ENCODE assay signal across 26 mouse cellular contexts in the genomic region with DNA sequence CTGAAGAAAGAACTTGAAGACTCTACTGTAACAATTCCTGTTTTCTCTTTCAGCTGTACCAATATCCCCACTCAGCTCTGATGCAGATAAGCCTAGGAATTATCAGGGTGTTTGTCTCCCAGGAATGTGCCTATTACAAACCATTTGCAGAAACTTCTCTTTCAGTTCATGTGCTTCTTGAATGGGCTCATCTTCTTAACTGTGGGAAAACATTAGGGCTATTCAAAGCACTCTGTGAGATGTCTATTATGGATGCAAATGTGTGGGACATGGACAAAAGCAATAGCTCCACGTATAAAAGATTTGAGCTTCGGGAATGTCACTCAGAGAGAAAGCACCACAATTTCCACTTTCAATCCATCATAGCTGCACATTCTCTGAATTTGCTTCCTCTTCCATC.
DNase-seq lines count a peak whose midpoint lies in the region; ATAC-seq and TF ChIP-seq lines count a peak whose summit lies in the region.
"Had no signal": no experiment of that assay in that cellular context is flagged by ENCODE, and none has a peak within 500 bp of the region (broad histone marks: within the 10 kb centered on the region; RNA-seq: fewer than 3 reads in every experiment).

No protein-coding gene starts in this region.

- H3K27ac ChIP-seq in forebrain, embryonic 14.5 days (ENCODE audit: low read depth, low read length) = no peak overlapping the region
- no peak overlapping the region for H3K27ac ChIP-seq in forebrain, embryonic 10.5 days
- H3K27ac ChIP-seq: embryonic facial prominence, embryonic 13.5 days; embryonic facial prominence, embryonic 15.5 days; forebrain, embryonic 12.5 days; forebrain, embryonic 15.5 days had no signal

- no peak overlapping the region for H3K4me3 ChIP-seq in forebrain, embryonic 14.5 days (ENCODE audit: low read depth, low read length)
- no peak overlapping the region for H3K4me3 ChIP-seq in forebrain, embryonic 10.5 days
- H3K4me3 ChIP-seq: embryonic facial prominence, embryonic 13.5 days; embryonic facial prominence, embryonic 15.5 days; erythroblast, embryonic 14.5 days; forebrain, embryonic 12.5 days; forebrain, embryonic 15.5 days had no signal

- TF ChIP-seq CTCF in brain, embryonic 14.5 days (IDR thresholded peaks at IDR 0.05; ENCODE audit: borderline replicate concordance, extremely low read depth, insufficient read depth, insufficient read length) = no peak

- peak; percentile 24 for DNase-seq in forebrain, embryonic 14.5 days (ENCODE audit: low spot score)
- no peak for DNase-seq in forebrain, embryonic 10.5 days (ENCODE audit: extremely low spot score, low spot score)
- DNase-seq in frontal cortex, postnatal 14 days (ENCODE audit: low spot score in 2 of 2) = no peak
- DNase-seq in brain, embryonic 14.5 days (ENCODE audit: low read depth) = peak; percentile 51
- DNase-seq: adrenal gland, adult 8-10 months; adrenal gland, postnatal 14 days; adrenal gland, postnatal 36 days; B cell, adult 2 months; cerebellum, adult 11 months; cerebellum, adult 18-20 months; cerebellum, adult 8-10 months; cerebellum, adult 9-11 months; cerebellum, postnatal 14 days; cerebellum, postnatal 36 days; embryo, embryonic 11 days had no signal

- 47% methylated on average over 2 of the region's 2 CpGs for WGBS in forebrain, embryonic 14.5 days
- 75% methylated on average over 2 of the region's 2 CpGs for WGBS in forebrain, embryonic 10.5 days

- H3K9ac ChIP-seq in forebrain, embryonic 14.5 days (ENCODE audit: low read length) = no peak overlapping the region
- H3K9ac ChIP-seq: embryonic facial prominence, embryonic 13.5 days; embryonic facial prominence, embryonic 15.5 days; forebrain, embryonic 12.5 days; forebrain, embryonic 15.5 days had no signal

- no peaks in the 10 kb centered on the region for H3K9me3 ChIP-seq in forebrain, embryonic 14.5 days (replicated peaks; ENCODE audit: control insufficient read depth, low read length)
- H3K9me3 ChIP-seq in forebrain, embryonic 10.5 days = no peaks in the 10 kb centered on the region
- H3K9me3 ChIP-seq: embryonic facial prominence, embryonic 13.5 days; embryonic facial prominence, embryonic 15.5 days; forebrain, embryonic 12.5 days; forebrain, embryonic 15.5 days; G1E had no signal

- no peaks in the 10 kb centered on the region for H3K36me3 ChIP-seq in forebrain, embryonic 14.5 days (ENCODE audit: control insufficient read depth, insufficient read depth, low read length)
- H3K36me3 ChIP-seq in forebrain, embryonic 10.5 days (replicated peaks) = no peaks in the 10 kb centered on the region
- H3K36me3 ChIP-seq: embryonic facial prominence, embryonic 13.5 days; embryonic facial prominence, embryonic 15.5 days; forebrain, embryonic 12.5 days; forebrain, embryonic 15.5 days; G1E had no signal

- no peaks in the 10 kb centered on the region for H3K27me3 ChIP-seq in forebrain, embryonic 14.5 days (replicated peaks; ENCODE audit: control insufficient read depth, insufficient read depth, low read length)
- H3K27me3 ChIP-seq in forebrain, embryonic 10.5 days (ENCODE audit: poor library complexity, severe bottlenecking) = no peaks in the 10 kb centered on the region
- H3K27me3 ChIP-seq: CH12.LX; embryonic facial prominence, embryonic 13.5 days; embryonic facial prominence, embryonic 15.5 days; forebrain, embryonic 12.5 days; forebrain, embryonic 15.5 days had no signal

- no peak overlapping the region for H3K4me2 ChIP-seq in forebrain, embryonic 14.5 days (ENCODE audit: low read length)
- H3K4me2 ChIP-seq: embryonic facial prominence, embryonic 13.5 days; embryonic facial prominence, embryonic 15.5 days; forebrain, embryonic 12.5 days; forebrain, embryonic 15.5 days had no signal

- peak; percentile 34; the same call in 1 of the 2 replicates for ATAC-seq in forebrain, embryonic 14.5 days
- ATAC-seq in frontal cortex, adult (ENCODE audit: low TSS enrichment) = peak; percentile 3; the same call in 1 of the 2 replicates
- ATAC-seq: activated CD4-positive, CD25-positive, alpha-beta regulatory T cell, adult 4 months; CD4-positive, CD25-positive, alpha-beta regulatory T cell, adult 4 months; forebrain, embryonic 15.5 days; Patski had no signal

- TF ChIP-seq POLR2A in brain, embryonic 14.5 days (IDR thresholded peaks at IDR 0.05; ENCODE audit: borderline replicate concordance, extremely low read depth, insufficient read depth, insufficient read length, poor library complexity, severe bottlenecking) = no peak

- H3K4me1 ChIP-seq in forebrain, embryonic 14.5 days (ENCODE audit: control insufficient read depth, insufficient read depth, low read length) = no peaks in the 10 kb centered on the region
- no peaks in the 10 kb centered on the region for H3K4me1 ChIP-seq in forebrain, embryonic 10.5 days
- H3K4me1 ChIP-seq: embryonic facial prominence, embryonic 13.5 days; embryonic facial prominence, embryonic 15.5 days; forebrain, embryonic 15.5 days had no signal

Comparison
In these comparisons a context has a peak if more than half of its experiments do, and no peak if none do; other contexts are left out.
1. DNase-seq: peak in forebrain, embryonic 14.5 days (single experiment) and brain, embryonic 14.5 days (single experiment); none in forebrain, embryonic 10.5 days (single experiment) and frontal cortex, postnatal 14 days (0 of 2).